Mouse (Mus musculus) heart, postnatal 36 days (tissue): ENCODE results near the gene Sema3a. TPM values are rescaled to one million over a fixed set of nuclear protein-coding genes. Genes with fewer than 3 reads are reported as not detected.
"Not testable (repeated sequence)": the region's sequence is repeated elsewhere in the genome, so short reads cannot be mapped to it uniquely, and the experiment has no call there.

Experiments
- DNase-seq, 2 experiments: peaks; one replicate each; pipeline ENCODE4 v3.0.0; 2021 to 2022
- intact Hi-C: fragments of 180-260 bp; cut with DNase I; formaldehyde crosslinking; loops from one replicate; pipeline ENCODE4 v1.15.1; 2025
- total RNA-seq, 2 experiments: library from RNA; stranded (reverse); gene quantifications; 2 replicates each; pipeline ENCODE4 v1.2.3; 2021

The Sema3a gene
- total RNA-seq, 2 experiments from 2014 or later: 1.8 to 2.2 TPM

DNA sequence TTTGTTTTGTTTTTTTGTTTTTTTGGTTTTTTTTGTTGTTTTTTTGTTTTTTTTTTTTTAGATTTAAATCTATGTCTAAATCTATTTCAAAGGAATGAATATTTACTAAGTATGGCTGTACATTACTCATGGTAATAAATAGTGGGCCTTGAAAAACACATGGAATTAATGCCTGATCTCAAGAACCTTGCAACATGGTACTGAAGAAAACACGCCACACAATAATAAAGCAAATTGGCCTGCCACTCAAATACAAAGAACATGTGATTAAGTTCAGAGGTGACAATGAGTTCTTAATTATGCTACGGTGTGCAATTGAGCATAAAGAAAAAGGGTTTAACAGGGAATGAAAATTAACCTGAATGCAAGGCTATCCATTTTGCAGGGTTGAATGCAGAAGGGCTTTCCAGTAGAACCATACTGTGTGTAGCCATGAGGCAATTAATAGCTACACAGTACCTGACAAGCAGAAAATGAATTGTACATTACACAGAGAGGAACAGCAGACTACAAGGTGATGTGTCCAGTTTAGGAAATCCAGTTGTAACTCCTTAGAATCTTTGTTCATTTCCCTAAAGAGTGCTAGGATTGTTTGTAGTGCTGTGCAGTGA lies 288.8 kb downstream of the Sema3a start:
- no peak for DNase-seq
- intact Hi-C loops: no loop called here

DNA sequence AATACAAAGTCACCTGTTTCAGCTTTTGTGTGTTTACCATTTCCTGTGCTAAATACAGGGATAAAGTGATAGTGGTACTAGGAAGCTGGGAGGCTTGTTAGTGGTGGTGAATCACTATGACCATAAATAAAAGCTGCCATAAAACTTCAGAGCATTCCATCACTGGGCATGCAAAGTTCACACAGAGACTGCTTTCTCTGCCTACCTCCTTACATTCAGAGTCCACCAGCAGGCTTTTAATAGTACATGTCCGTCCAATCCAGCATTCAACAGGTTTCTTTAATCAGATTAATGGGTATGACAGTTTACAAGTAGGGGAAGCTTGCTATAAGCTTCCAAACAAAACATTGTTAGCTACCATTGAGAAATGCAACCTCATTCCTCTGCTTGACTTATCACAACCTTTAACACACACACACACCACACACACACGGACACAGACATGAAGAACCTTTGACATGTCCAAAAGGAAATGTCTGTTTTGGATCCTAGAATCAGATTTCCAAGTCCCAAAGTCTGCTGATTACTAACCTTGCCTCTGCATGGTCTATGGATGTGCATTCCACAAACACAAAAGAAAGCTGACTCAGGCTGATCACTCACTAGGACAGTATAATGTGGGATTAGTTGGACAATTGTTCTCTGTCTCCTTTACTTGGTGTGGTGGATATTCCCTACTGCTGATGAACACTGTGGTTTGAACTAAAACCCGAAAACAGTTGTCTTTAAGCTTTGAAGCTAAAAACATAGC lies 291.9 kb downstream of the Sema3a start:
- DNase-seq: no peak
- intact Hi-C loops: no loop called here

GRCm38 (mm10) chr5:13421276-13421925 lies 296.2 kb downstream of the Sema3a start:
- no peak for DNase-seq
- intact Hi-C loops: no loop called here

DNA sequence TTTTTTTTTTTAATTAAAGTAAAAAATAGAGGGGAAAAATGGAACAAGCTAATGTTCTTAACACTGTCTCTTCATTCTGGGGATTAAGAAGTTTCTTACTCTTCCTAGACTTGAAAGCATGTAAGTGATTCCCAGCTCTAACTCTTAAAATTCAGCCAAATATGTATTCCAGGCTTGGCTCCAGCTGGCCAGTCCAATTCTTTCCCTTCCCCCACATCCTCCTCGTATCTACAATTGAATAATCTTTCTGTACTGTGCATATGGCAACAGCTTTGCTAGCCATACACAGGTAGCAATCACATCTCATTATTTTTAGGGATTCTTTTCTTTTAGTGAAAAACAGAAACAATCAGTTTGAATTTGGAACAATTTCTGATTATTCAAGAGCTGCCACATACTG lies 303.5 kb downstream of the Sema3a start:
- no peak for DNase-seq
- intact Hi-C loops: no loop called here

DNA sequence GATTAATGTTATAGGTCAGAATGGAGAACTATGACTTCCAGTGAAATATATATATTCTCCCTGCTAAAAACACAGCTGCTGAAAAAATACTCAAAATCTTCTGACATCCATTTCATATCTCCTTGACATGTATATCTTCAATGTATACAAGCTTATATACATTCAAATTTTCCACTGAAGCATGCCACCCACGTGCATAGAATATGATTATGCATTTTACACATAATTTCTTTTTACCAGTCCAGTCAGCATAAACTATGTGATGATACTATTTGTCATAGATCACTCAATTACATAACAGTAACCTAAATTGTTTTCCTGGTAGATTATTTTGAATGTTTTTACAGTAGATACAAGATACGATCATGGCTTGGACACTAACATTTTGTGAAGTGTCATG lies 306.6 kb downstream of the Sema3a start:
- intact Hi-C loops: no loop called here
- DNase-seq: no peak

GRCm38 (mm10) chr5:13432574-13432973 lies 307.4 kb downstream of the Sema3a start:
- no peak for DNase-seq
- intact Hi-C loops: no loop called here

- intact Hi-C loops: no loop called here
- no peak for DNase-seq
Observed at GRCm38 (mm10) chr5:13433303-13433702, 308.1 kb downstream of the Sema3a start.

GRCm38 (mm10) chr5:13441112-13441511 lies 315.9 kb downstream of the Sema3a start:
- DNase-seq: no peak
- intact Hi-C loops: no loop called here

- intact Hi-C loops: no loop called here
- DNase-seq: no peak
Observed at GRCm38 (mm10) chr5:13460182-13461001, 335.2 kb downstream of the Sema3a start.

- peak in 1 of 2 experiments; percentile 6 for DNase-seq
Observed at GRCm38 (mm10) chr5:13468856-13469255, 343.6 kb downstream of the Sema3a start.

GRCm38 (mm10) chr5:13469401-13469800 lies 344.2 kb downstream of the Sema3a start:
- intact Hi-C loops: loop anchor here (2.0 kb wide), 1 partner anchor 63 kb away; no protein-coding TSS in a partner anchor
- DNase-seq: no peak

More at GRCm38 (mm10) chr5:13468856-13469255, 343.6 kb downstream of the Sema3a start:
- intact Hi-C loops: loop anchor here (2.0 kb wide), 1 partner anchor 62 kb away; no protein-coding TSS in a partner anchor

- intact Hi-C loops: loop anchor here (5.0 kb wide), 1 partner anchor 47 kb away; no protein-coding TSS in a partner anchor
- peak; percentile 51 to 55 for DNase-seq
Observed at GRCm38 (mm10) chr5:13470057-13470905, 345.1 kb downstream of the Sema3a start.

- intact Hi-C loops: no loop called here
Observed at GRCm38 (mm10) chr5:13477653-13478052, 352.4 kb downstream of the Sema3a start.

GRCm38 (mm10) chr5:13488671-13489070 lies 363.5 kb downstream of the Sema3a start:
- DNase-seq: no peak
- intact Hi-C loops: no loop called here

More at GRCm38 (mm10) chr5:13477653-13478052, 352.4 kb downstream of the Sema3a start:
- DNase-seq: no peak

- intact Hi-C loops, DNase-seq: not testable (repeated sequence)
Observed at GRCm38 (mm10) chr5:13495967-13496366, 370.8 kb downstream of the Sema3a start.

GRCm38 (mm10) chr5:13499835-13500234 lies 374.6 kb downstream of the Sema3a start:
- DNase-seq: no peak
- intact Hi-C loops: no loop called here

DNA sequence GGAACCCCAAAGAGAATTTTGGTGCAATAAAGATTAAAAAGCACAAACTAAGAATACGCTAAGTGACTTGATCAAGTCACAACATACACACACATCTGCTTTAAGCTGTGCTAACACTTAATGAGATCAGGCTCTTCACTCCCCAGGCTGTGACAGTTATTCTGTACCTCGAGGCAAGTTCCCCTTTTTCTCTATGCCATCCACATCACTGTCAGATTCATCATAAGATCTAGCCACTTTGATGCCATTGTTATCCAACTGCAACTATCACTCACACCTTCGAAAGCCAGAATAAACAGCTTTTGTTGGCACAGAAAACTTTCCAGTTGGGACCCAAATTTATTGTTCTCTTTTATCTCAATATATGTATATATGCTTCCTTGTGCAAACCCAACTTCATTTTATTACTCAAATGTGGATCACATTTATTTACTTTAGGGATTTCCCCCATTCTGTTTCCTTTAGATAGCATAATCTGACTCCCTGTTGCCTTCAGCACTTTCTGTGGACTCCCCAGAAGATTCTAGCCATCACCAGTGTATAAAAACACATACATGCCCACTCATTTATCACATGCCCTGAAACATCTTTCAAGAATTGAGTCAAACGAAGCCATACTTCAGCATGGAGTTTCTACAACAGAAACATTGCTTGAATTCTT lies 380.8 kb downstream of the Sema3a start:
- intact Hi-C loops: no loop called here
- DNase-seq: no peak

- intact Hi-C loops: no loop called here
- DNase-seq: no peak
Observed at GRCm38 (mm10) chr5:13509163-13509562, 383.9 kb downstream of the Sema3a start.

DNA sequence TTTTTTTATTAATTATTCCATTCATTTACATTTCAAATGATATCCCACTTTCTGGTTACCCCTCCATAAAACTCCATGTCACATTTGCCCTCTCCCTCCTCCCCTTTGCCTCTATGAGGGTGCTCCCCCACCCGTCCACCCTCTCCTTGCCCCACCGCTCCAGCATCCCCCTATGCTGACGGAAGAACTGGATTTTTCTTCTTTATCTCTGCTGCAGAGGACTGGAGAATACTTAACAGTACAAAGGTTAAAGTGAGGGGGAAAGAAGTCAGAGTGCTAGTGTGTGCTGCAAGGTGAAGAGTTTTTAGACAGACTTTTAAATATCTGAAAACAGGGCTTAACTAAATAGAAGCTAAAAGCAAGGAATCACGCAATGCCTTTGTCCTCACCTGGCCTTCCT lies 391.8 kb downstream of the Sema3a start:
- intact Hi-C loops: loop anchor here (5.0 kb wide), 1 partner anchor 45 kb away; no protein-coding TSS in a partner anchor
- DNase-seq: no peak
